Mouse (Mus musculus): ENCODE results near the gene Nf2. TPM values are rescaled to one million over a fixed set of nuclear protein-coding genes. Genes with fewer than 3 reads are reported as not detected.

Gene Nf2
- total and polyA plus RNA-seq, 2 experiments from 2014 or later = 55.5 to 97.6 TPM

DNA sequence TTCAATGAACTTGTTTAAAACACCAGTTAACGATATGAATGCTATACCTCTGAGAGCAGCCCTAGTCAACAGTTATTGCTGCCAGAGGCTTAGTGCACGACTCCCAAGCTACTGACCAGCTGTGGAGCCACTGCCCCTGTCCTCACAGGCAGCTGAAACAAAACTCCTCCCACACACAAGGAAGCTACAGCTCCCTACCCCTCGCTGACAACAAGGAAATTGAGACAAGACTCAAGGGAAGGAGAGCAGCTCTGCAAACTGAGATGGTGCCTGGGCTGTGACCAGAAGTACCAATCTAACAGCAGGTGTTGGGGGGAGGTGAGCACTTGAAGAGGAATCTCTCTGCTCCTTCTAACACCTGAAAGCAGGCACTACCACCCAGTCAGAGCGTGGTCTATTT lies 48.7 kb downstream of the Nf2 start:
- no peak for TF ChIP-seq CTCF (IDR thresholded peaks at IDR 0.05; ENCODE audit: low read depth)
- 65% methylated on average over 4 of the region's 4 CpGs for WGBS
- no peak for DNase-seq (ENCODE audit: low spot score)
- Histone ChIP-seq H3K27ac (no peak overlapping the region), H3K9ac (replicated peaks; ENCODE audit: low read length) (no peak overlapping the region), H3K36me3 (ENCODE audit: insufficient read depth, low read length) (0 out of 2 replicates have a peak, but pooled peaks cover 7% of the 10 kb centered on the region), H3K4me3 (ENCODE audit: low read length) (no peak overlapping the region), H3K9me3 (ENCODE audit: low read length) (no peaks in the 10 kb centered on the region), H3K27me3 (ENCODE audit: insufficient read depth, low read length) (no peaks in the 10 kb centered on the region), H3K4me1 (ENCODE audit: insufficient read depth, low read length) (peaks cover 10% of the 10 kb centered on the region; the same call in 1 of the 2 replicates), H3K4me2 (ENCODE audit: low read depth, low read length) (no peak overlapping the region)
- no peak for ATAC-seq

DNA sequence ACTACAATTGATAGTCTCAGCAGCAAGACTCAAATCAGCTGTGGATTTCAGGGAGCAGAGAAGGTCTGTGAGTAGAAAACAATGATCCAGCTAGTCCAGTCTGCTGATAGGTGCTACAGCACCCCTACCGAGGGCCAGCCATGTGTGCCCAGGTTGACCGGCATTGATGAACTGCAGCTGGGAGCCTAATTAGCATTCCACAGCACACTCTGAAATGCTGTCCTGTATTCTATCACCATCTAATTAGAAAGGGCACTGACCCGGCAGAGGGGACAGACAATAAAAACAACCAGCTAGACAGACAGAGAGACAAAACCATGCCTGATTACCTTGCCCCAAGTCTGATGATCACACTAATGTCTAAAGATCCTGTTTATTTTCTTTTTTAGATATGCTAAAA lies 56.3 kb downstream of the Nf2 start:
- DNase-seq (ENCODE audit: low spot score) = no peak
- whole genome bisulfite sequencing = 21% methylated on average over 3 of the region's 3 CpGs
- Histone ChIP-seq H3K4me3 (ENCODE audit: low read length) (no peak overlapping the region), H3K9ac (replicated peaks; ENCODE audit: low read length) (no peak overlapping the region), H3K4me2 (ENCODE audit: low read depth, low read length) (no peak overlapping the region), H3K27me3 (ENCODE audit: insufficient read depth, low read length) (no peaks in the 10 kb centered on the region), H3K27ac (no peak overlapping the region), H3K36me3 (ENCODE audit: insufficient read depth, low read length) (peaks cover 8% of the 10 kb centered on the region; the same call in 1 of the 2 replicates), H3K9me3 (ENCODE audit: low read length) (no peaks in the 10 kb centered on the region), H3K4me1 (ENCODE audit: insufficient read depth, low read length) (no peaks in the 10 kb centered on the region)
- no peak for TF ChIP-seq CTCF (IDR thresholded peaks at IDR 0.05; ENCODE audit: low read depth)
- ATAC-seq = no peak

DNA sequence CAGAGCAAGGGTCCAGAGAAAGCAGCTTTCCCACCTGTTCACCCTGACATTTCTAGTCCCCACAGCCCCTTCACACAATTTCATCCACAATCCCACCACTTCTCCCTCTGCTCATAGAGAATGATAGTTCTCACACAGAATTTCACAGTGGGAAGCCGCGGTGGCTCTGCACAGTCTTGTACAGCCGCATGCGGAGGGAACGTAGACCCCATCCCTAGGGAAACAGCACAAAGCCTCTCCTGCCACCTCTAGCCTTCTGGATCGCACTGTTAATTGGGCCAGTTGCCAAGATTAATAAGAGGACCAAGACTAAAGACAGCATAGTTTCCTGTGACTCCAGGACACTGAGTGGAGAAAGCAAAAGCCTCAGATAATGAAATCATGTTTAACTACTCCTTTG lies 57.8 kb downstream of the Nf2 start:
- H3K27ac ChIP-seq = no peak overlapping the region
- 17% methylated on average over 6 of the region's 6 CpGs for WGBS
- no peak overlapping the region for H3K9ac ChIP-seq (replicated peaks; ENCODE audit: low read length)
- H3K4me2 ChIP-seq (ENCODE audit: low read depth, low read length) = no peak overlapping the region
- no peak overlapping the region for H3K4me3 ChIP-seq (ENCODE audit: low read length)
- no peaks in the 10 kb centered on the region for H3K4me1 ChIP-seq (ENCODE audit: insufficient read depth, low read length)
- DNase-seq (ENCODE audit: low spot score) (peak; percentile 43), ATAC-seq (no peak)
- no peaks in the 10 kb centered on the region for H3K9me3 ChIP-seq (ENCODE audit: low read length)
- H3K27me3 ChIP-seq (ENCODE audit: insufficient read depth, low read length) = no peaks in the 10 kb centered on the region
- no peak for TF ChIP-seq CTCF (IDR thresholded peaks at IDR 0.05; ENCODE audit: low read depth)
- peaks cover 10% of the 10 kb centered on the region for H3K36me3 ChIP-seq (ENCODE audit: insufficient read depth, low read length)

DNA sequence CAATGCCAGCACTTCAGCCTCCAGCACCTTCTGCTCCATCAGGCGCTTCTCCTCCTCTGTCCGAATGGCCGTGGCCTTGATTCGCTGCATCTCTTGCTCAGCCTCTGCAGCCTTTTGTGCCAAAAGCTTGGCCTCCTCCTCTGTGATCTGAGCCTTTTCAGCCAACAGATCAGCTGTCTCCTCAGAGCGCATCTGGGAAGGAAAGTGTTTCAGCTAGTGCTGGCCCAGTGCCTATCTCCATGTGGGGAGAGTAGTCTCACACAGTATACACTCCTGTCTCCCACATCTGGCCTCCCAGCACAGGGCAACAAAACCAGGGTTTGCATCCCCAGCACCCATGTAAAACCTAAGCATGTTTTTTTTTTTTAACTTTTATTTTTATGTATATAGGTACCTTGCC lies 59.6 kb downstream of the Nf2 start:
- H3K4me1 ChIP-seq (ENCODE audit: insufficient read depth, low read length) = no peaks in the 10 kb centered on the region
- H3K36me3 ChIP-seq (ENCODE audit: insufficient read depth, low read length) = peaks cover 17% of the 10 kb centered on the region
- H3K27ac ChIP-seq = no peak overlapping the region
- DNase-seq (ENCODE audit: low spot score) (no peak), ATAC-seq (no peak)
- H3K4me3 ChIP-seq (ENCODE audit: low read length) = no peak overlapping the region
- H3K27me3 ChIP-seq (ENCODE audit: insufficient read depth, low read length) = no peaks in the 10 kb centered on the region
- WGBS = 74% methylated on average over 5 of the region's 5 CpGs
- no peak overlapping the region for H3K4me2 ChIP-seq (ENCODE audit: low read depth, low read length)
- H3K9me3 ChIP-seq (ENCODE audit: low read length) = no peaks in the 10 kb centered on the region
- H3K9ac ChIP-seq (replicated peaks; ENCODE audit: low read length) = no peak overlapping the region
- no peak for TF ChIP-seq CTCF (IDR thresholded peaks at IDR 0.05; ENCODE audit: low read depth)

DNA sequence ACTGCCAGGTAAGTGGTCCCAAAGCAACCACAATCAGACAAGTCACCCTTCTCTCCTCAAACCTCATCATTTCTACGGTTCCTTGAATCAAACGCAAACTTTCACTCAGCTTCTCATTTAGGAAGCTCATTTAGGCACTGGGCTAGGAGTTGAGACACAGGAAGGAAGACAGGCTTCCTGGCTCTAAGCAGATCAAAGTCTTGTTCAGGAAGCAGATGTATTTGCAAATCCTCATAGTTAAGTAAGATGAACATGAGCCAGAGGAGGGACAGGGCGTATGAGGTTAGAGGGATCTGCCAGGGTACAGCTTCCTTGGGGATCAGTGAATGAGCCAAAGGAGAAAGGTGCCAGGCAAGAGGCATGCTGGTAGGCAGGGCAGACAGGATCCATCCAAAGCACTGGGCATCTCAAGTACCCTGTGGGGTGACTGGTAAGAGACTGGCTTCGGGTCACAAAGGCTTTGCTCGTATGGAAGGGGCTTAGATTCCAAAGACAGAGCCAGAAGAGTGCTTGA lies 64.7 kb downstream of the Nf2 start:
- no peak for ATAC-seq
- no peak for TF ChIP-seq CTCF (IDR thresholded peaks at IDR 0.05; ENCODE audit: low read depth)
- H3K4me3 ChIP-seq (ENCODE audit: low read length) = no peak overlapping the region
- no peak overlapping the region for H3K9ac ChIP-seq (replicated peaks; ENCODE audit: low read length)
- no peak overlapping the region for H3K4me2 ChIP-seq (ENCODE audit: low read depth, low read length)
- H3K36me3 ChIP-seq (ENCODE audit: insufficient read depth, low read length) = peaks cover 32% of the 10 kb centered on the region
- H3K9me3 ChIP-seq (ENCODE audit: low read length) = no peaks in the 10 kb centered on the region
- H3K4me1 ChIP-seq (ENCODE audit: insufficient read depth, low read length) = no peaks in the 10 kb centered on the region
- H3K27ac ChIP-seq = no peak overlapping the region
- 82% methylated on average over 5 of the region's 5 CpGs for WGBS
- no peak for DNase-seq (ENCODE audit: low spot score)
- H3K27me3 ChIP-seq (ENCODE audit: insufficient read depth, low read length) = no peaks in the 10 kb centered on the region

DNA sequence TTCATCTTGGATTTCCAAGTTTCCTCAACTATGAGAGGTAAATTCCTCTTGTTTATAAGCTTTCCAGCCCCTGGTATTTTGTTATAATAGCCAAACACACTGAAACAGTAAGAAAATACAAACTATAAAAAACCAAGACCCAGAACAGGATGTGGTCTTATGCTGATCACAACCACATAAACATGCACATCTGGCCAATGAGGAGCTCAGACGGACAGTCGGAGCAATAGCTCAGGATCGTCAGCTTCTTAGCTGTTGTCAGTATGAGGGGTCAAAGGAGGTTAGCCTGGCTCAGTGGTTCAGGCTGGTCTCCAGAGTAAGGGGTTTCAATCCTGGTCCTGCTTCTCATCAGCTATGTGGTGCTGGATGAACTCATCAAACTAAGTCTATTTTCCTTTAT lies 66.2 kb downstream of the Nf2 start:
- WGBS = 84% methylated on average over 3 of the region's 3 CpGs
- Histone ChIP-seq H3K9me3 (ENCODE audit: low read length) (no peaks in the 10 kb centered on the region), H3K4me2 (ENCODE audit: low read depth, low read length) (no peak overlapping the region), H3K27me3 (ENCODE audit: insufficient read depth, low read length) (no peaks in the 10 kb centered on the region), H3K4me3 (ENCODE audit: low read length) (no peak overlapping the region), H3K27ac (no peak overlapping the region), H3K4me1 (ENCODE audit: insufficient read depth, low read length) (no peaks in the 10 kb centered on the region), H3K9ac (replicated peaks; ENCODE audit: low read length) (no peak overlapping the region), H3K36me3 (ENCODE audit: insufficient read depth, low read length) (peaks cover 42% of the 10 kb centered on the region)
- DNase-seq (ENCODE audit: low spot score) = no peak
- no peak for ATAC-seq
- TF ChIP-seq CTCF (IDR thresholded peaks at IDR 0.05; ENCODE audit: low read depth) = no peak

DNA sequence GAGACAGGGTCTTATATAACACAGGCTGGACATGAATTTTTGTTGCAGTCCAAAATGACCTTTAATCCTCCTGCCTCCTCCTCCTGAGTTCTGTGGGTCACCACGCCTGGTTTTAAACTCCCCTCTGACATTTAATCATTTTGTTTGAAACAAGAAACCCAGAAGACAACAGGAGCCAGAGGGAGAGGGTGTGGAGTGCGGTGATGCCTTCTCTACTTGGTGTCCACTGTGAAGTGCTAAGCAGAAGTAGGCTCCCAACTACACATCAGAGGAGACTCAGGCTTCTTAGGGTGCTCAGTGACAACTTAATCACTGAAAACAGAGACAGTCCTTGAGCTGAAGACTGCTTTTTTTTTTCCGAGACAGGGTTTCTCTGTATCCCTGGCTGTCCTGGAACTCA lies 68.4 kb downstream of the Nf2 start:
- DNase-seq (ENCODE audit: low spot score) (no peak), ATAC-seq (no peak)
- 84% methylated on average over 3 of the region's 3 CpGs for WGBS
- no peaks in the 10 kb centered on the region for H3K9me3 ChIP-seq (ENCODE audit: low read length)
- no peak overlapping the region for H3K4me2 ChIP-seq (ENCODE audit: low read depth, low read length)
- TF ChIP-seq CTCF (IDR thresholded peaks at IDR 0.05; ENCODE audit: low read depth) = no peak
- H3K4me3 ChIP-seq (ENCODE audit: low read length) = no peak overlapping the region
- H3K27ac ChIP-seq = no peak overlapping the region
- H3K9ac ChIP-seq (replicated peaks; ENCODE audit: low read length) = no peak overlapping the region
- no peaks in the 10 kb centered on the region for H3K4me1 ChIP-seq (ENCODE audit: insufficient read depth, low read length)
- H3K27me3 ChIP-seq (ENCODE audit: insufficient read depth, low read length) = no peaks in the 10 kb centered on the region
- peaks cover 34% of the 10 kb centered on the region; the same call in 1 of the 2 replicates for H3K36me3 ChIP-seq (ENCODE audit: insufficient read depth, low read length)
